Comparison of ENCODE assay signal across 11 mouse cellular contexts in genomic region chr16:86242766-86243510, GRCm38 (mm10).
DNase-seq lines count a peak whose midpoint lies in the region.
"Had no signal": no experiment of that assay in that cellular context is flagged by ENCODE, and none has a peak within 500 bp of the region (broad histone marks: within the 10 kb centered on the region; RNA-seq: fewer than 3 reads in every experiment).

No protein-coding gene starts in this region.

- DNase-seq in heart, adult 18-20 months: peak; percentile 48 to 71
- DNase-seq in heart, postnatal 4 days: no peak
- peak; percentile 14 for DNase-seq in kidney, postnatal 10 days
- no peak for DNase-seq in kidney, adult 18-20 months
- DNase-seq in testis, postnatal 14 days (ENCODE audit: low spot score): peak; percentile 13
- no peak for DNase-seq in testis, postnatal 10 days (ENCODE audit: low spot score)
- DNase-seq in right cerebral cortex, postnatal 36 days (ENCODE audit: low spot score in 2 of 2): no peak
- DNase-seq: adrenal gland, postnatal 14 days; cerebellum, adult 2 months; spleen, adult 18-20 months; thymus, postnatal 36 days had no signal

Comparison
In these comparisons a context has a peak if more than half of its experiments do, and no peak if none do; other contexts are left out.
1. DNase-seq: peak in heart, adult 18-20 months (2 of 2), kidney, postnatal 10 days (single experiment) and testis, postnatal 14 days (single experiment); none in heart, postnatal 4 days (single experiment), kidney, adult 18-20 months (single experiment), testis, postnatal 10 days (single experiment) and right cerebral cortex, postnatal 36 days (0 of 2).